Mouse (Mus musculus) kidney, embryonic 16.5 days (tissue): Measurements from ENCODE around the gene Ppargc1a. TPM values are rescaled to one million over a fixed set of nuclear protein-coding genes. Genes with fewer than 3 reads are reported as not detected.

Experiments
- ATAC-seq: fragments of 200-750 bp; cut with Nextera tagmentation; 2 replicates; pipeline ENCODE4 v1.8.0; 2017; ENCODE audit warnings: moderate TSS enrichment; ENCODE audit not compliant: low FRiP score, low TSS enrichment
- H3K27ac ChIP-seq: fragments of 300-500 bp; sonication (generic); 2 replicates; pipeline ENCODE4 v1.5.1; 2014; ENCODE audit warnings: low read length
- H3K27me3 ChIP-seq: fragments of 300-500 bp; sonication (generic); 2 replicates; pipeline ENCODE4 v1.6.1; 2014; ENCODE audit warnings: low read length, control low read depth, mixed read lengths; ENCODE audit not compliant: insufficient read depth
- H3K36me3 ChIP-seq: fragments of 300-500 bp; sonication (generic); 2 replicates; pipeline ENCODE4 v1.6.1; 2014; ENCODE audit warnings: low read length, control low read depth, mixed read lengths; ENCODE audit not compliant: insufficient read depth
- H3K4me1 ChIP-seq: fragments of 300-500 bp; sonication (generic); 2 replicates; pipeline ENCODE4 v1.6.1; 2014; ENCODE audit warnings: low read length, control low read depth, mixed read lengths; ENCODE audit not compliant: insufficient read depth
- H3K4me2 ChIP-seq: fragments of 300-500 bp; sonication (generic); replicated peaks from 2 replicates; pipeline ENCODE4 v1.6.1; 2014; ENCODE audit warnings: low read depth, low read length
- H3K4me3 ChIP-seq: fragments of 300-500 bp; sonication (generic); 2 replicates; pipeline ENCODE4 v1.5.1; 2014; ENCODE audit warnings: mild to moderate bottlenecking, low read length
- H3K9ac ChIP-seq: fragments of 300-500 bp; sonication (generic); replicated peaks from 2 replicates; pipeline ENCODE4 v1.6.1; 2014; ENCODE audit warnings: low read length
- H3K9me3 ChIP-seq: fragments of 300-500 bp; sonication (generic); 2 replicates; pipeline ENCODE4 v1.6.1; 2016; ENCODE audit warnings: low read length, control low read depth
- WGBS: fragments of 180-500 bp; shearing (Covaris S2); extraction: QIAGEN DNeasy Blood & Tissue Kit; methylation state at CpG from one replicate; pipeline ENCODE4 v1.1.7; 2014; 5-methylcytosine and 5-hydroxymethylcytosine counted together
- polyA plus RNA-seq: library from polyadenylated mRNA; unstranded; fragments of >200 nt; fragmentation: Nextera tagmentation; extraction: Ambion mirVana; gene quantifications from 2 replicates; pipeline ENCODE4 v1.2.1, GENCODE M21; 2015

Ppargc1a gene
- polyA plus RNA-seq, 1 experiment from 2014 or later, result 24.5 TPM

DNA sequence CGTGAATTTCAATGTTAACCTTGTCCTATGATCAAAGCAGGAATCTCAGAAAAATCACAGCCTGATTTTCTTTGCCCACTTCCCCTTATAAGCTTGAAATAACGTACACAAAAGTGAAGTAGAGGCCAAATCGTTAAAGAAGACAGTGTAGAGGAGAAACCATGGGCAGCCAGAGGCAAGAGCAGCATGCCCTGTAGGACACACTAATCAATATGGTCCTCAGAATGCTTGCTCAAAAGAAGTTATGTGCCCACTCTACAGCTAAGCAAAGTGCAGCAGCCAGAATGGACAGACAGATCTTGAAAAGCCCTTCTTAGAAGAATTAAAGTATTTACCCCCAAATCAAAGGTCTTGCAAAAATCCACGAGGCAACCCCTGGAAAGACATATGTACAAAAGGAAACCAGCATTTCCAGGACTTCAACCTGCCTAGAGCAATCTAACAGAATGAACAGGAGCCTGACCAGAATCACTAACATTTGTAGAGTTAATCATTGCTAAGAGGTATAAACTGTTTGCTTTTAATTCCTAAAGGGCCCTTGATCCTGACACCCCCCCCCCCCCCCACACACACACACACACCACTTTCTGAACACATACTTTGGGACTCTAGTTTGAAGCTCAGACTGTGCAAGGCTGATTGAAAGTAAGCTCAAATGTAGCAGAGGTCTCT lies 9.8 kb downstream of the Ppargc1a start:
- no peak overlapping the region for H3K4me3 ChIP-seq
- H3K36me3 ChIP-seq, result no peaks in the 10 kb centered on the region
- H3K4me1 ChIP-seq, result peaks cover 20% of the 10 kb centered on the region; the same call in 1 of the 2 replicates
- no peaks in the 10 kb centered on the region for H3K9me3 ChIP-seq
- 0 out of 2 replicates have a peak overlapping the region, but pooled peaks have one; percentile 38 for H3K27ac ChIP-seq
- no peak overlapping the region for H3K9ac ChIP-seq
- H3K4me2 ChIP-seq, result no peak overlapping the region
- ATAC-seq, result peak; percentile 46; the same call in 1 of the 2 replicates
- WGBS, result 58% methylated on average over 4 of the region's 4 CpGs
- no peaks in the 10 kb centered on the region for H3K27me3 ChIP-seq

DNA sequence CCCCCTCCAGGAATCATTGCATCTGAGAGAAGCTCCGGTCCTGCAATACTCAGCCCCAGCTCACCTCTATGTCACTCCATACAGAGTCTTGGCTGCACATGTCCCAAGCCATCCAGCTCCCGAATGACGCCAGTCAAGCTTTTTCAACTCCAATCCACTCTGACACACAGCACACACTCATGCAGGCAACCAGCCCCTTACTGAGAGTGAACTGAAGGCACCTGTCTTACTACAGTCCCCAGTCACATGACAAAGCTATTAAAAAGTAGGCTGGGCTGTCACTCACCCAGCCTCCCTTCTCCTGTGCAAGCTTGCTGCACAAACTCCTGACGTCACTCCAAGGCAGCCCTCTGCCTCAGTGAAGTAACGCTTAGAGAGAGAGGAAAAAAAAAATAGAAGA lies 13.9 kb downstream of the Ppargc1a start:
- no peaks in the 10 kb centered on the region for H3K27me3 ChIP-seq
- H3K36me3 ChIP-seq, result no peaks in the 10 kb centered on the region
- peak overlapping the region; percentile 63 for H3K4me2 ChIP-seq
- peak overlapping the region; percentile 57 for H3K4me3 ChIP-seq
- H3K27ac ChIP-seq, result peak overlapping the region; percentile 85
- no peaks in the 10 kb centered on the region for H3K9me3 ChIP-seq
- peaks cover 26% of the 10 kb centered on the region; the same call in 1 of the 2 replicates for H3K4me1 ChIP-seq
- ATAC-seq, result peak; percentile 92
- 6% methylated on average over 5 of the region's 5 CpGs for WGBS
- H3K9ac ChIP-seq, result peak overlapping the region; percentile 61

DNA sequence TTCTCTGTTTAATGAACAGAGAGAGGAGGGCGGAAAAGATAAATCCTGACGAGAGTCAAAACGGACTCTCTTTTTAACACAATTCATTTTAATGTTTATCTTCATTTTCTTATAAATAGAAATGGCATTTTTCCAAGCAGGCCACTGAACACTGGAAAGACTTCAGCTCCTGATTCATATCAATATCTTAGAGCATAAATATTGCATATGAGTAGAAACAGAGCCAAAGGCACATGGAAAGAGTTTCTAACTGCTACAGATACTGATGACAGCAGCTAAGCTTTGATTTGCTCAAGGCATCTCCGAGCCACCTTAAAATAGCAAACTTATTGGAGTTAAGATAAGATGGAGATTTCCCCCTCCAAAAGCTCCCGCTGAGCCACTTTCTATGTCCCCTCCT lies 14.3 kb downstream of the Ppargc1a start:
- ATAC-seq, result peak; percentile 23
- Histone ChIP-seq H3K4me2 (peak overlapping the region; percentile 63), H3K9me3 (no peaks in the 10 kb centered on the region), H3K4me3 (peak overlapping the region; percentile 57), H3K4me1 (peaks cover 26% of the 10 kb centered on the region; the same call in 1 of the 2 replicates), H3K9ac (peak overlapping the region; percentile 61), H3K36me3 (no peaks in the 10 kb centered on the region), H3K27me3 (no peaks in the 10 kb centered on the region), H3K27ac (peak overlapping the region; percentile 85)
- 5% methylated on average over 5 of the region's 5 CpGs for WGBS

DNA sequence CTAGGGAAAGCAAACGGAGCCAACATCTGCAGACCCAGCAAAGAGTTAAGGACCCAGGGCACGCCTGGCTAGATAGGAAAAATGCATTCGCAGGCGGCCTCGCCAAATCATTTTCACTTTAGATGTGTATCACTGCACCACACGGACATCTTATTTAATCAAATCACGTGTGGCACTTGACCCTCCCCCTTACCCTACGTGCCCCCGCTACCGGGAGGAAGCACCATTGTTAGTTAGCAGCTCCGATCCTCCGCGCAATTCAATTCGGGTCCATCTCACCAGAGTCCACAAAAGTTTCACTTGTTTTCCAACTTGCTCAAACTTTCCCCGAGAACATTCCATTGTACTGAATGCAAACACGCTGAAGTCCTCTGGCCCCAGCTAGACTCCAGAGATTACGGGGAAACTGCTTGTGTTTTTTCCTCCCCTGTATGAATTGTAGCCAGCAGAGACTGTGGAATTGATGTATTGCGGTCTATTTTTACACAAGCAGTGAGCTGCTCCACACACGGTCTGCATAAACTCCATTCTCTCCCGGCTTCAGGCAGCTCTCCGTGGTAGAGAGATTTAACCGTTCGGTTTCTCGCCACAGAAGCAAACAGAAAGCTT lies 14.9 kb downstream of the Ppargc1a start:
- 0% methylated on average over 24 of the region's 24 CpGs for WGBS
- H3K9me3 ChIP-seq, result no peaks in the 10 kb centered on the region
- peak overlapping the region; percentile 63 for H3K4me2 ChIP-seq
- no peaks in the 10 kb centered on the region for H3K27me3 ChIP-seq
- peak; percentile 69 for ATAC-seq
- H3K4me1 ChIP-seq, result peaks cover 24% of the 10 kb centered on the region; the same call in 1 of the 2 replicates
- peak overlapping the region; percentile 85 for H3K27ac ChIP-seq
- peak overlapping the region; percentile 61 for H3K9ac ChIP-seq
- H3K36me3 ChIP-seq, result no peaks in the 10 kb centered on the region
- H3K4me3 ChIP-seq, result peak overlapping the region; percentile 57

DNA sequence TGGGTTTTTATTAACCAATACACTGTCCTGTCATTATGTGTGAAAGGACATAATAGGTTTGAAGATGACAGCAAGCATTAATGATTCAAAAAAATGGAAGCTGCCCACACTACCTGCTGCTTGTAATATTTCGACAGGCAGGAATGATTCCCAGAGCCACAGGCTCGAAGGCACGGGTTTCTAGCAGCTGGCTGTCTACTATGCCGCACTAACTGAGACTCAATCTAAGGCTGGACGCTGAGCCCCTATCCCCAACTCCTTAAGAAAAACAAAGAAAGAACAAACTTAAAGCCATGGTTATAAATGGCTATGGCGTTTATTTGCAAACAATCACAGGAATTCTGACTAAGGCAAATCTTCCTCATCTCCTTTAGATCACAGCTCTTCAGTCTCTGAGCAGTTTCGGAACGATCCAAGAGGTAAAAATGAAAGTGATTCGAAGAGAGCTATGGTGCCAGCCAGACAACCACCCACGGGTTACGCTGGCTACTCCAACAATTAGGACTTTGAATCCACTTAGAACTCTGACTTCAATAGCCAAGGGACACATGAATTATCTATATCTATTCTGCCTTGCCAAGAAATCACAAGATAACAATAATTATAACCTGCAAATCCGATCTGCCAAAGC lies 15.6 kb downstream of the Ppargc1a start:
- no peaks in the 10 kb centered on the region for H3K36me3 ChIP-seq
- no peaks in the 10 kb centered on the region for H3K9me3 ChIP-seq
- 6% methylated on average over 12 of the region's 12 CpGs for WGBS
- ATAC-seq, result no peak
- peaks cover 20% of the 10 kb centered on the region; the same call in 1 of the 2 replicates for H3K4me1 ChIP-seq
- H3K27ac ChIP-seq, result peak overlapping the region; percentile 85
- H3K9ac ChIP-seq, result peak overlapping the region; percentile 61
- H3K27me3 ChIP-seq, result no peaks in the 10 kb centered on the region
- H3K4me3 ChIP-seq, result peak overlapping the region; percentile 57
- peak overlapping the region; percentile 63 for H3K4me2 ChIP-seq

DNA sequence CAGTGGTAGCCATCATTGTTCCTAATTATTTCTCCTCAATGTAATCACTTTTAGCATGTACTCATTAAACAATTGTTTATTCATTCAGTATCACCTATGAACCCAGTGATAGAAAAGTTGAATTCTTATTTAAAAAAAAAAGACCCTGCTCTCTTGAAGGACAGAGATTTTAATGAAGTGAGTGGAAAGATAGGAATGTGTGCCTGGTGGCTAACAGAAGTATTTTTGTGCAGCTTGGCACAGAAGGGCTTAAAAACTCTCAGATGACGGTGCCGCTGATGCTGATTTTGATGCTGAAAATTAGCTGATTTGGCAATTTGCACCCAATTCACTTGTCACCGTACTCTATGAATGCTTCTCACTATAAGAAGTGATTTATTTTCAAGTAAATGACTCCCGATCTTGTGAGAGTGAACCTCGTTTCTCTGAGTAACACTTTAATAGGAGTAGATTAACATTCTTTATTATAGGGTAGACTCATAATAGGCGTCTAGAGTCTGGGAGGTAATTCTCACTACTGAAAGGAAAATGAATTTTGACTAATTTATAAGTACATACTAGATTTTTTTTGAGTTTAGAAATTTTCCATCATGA lies 20.0 kb downstream of the Ppargc1a start:
- Histone ChIP-seq H3K9ac (no peak overlapping the region), H3K27ac (no peak overlapping the region), H3K9me3 (no peaks in the 10 kb centered on the region), H3K4me1 (peaks cover 7% of the 10 kb centered on the region; the same call in 1 of the 2 replicates), H3K36me3 (no peaks in the 10 kb centered on the region), H3K4me2 (no peak overlapping the region), H3K27me3 (no peaks in the 10 kb centered on the region), H3K4me3 (no peak overlapping the region)
- no peak for ATAC-seq
- 71% methylated on average over 6 of the region's 6 CpGs for WGBS

DNA sequence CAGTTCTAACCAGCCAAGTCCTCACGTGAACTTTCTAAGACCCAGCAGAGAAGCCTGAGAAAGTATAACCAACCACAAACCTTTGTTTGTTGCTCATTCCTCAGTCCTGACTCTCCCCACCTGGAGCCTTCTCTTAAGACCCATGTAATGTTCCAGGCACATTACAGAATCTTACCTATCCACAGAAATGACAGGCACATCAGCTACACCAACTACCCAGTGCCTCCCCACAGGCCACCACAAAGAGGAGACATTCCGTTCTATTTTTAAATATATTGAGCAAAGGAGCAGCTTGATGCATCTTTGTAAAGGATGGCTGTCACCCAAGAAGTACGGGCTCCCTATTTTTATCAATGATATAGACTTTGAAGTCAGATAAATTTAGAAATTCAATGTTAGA lies 20.7 kb downstream of the Ppargc1a start:
- no peaks in the 10 kb centered on the region for H3K36me3 ChIP-seq
- H3K9me3 ChIP-seq, result no peaks in the 10 kb centered on the region
- no peaks in the 10 kb centered on the region for H3K27me3 ChIP-seq
- no peak overlapping the region for H3K4me2 ChIP-seq
- no peak overlapping the region for H3K27ac ChIP-seq
- H3K4me1 ChIP-seq, result peaks cover 5% of the 10 kb centered on the region; the same call in 1 of the 2 replicates
- no peak overlapping the region for H3K9ac ChIP-seq
- no peak overlapping the region for H3K4me3 ChIP-seq
- ATAC-seq, result no peak
- 67% methylated on average over 3 of the region's 3 CpGs for WGBS

DNA sequence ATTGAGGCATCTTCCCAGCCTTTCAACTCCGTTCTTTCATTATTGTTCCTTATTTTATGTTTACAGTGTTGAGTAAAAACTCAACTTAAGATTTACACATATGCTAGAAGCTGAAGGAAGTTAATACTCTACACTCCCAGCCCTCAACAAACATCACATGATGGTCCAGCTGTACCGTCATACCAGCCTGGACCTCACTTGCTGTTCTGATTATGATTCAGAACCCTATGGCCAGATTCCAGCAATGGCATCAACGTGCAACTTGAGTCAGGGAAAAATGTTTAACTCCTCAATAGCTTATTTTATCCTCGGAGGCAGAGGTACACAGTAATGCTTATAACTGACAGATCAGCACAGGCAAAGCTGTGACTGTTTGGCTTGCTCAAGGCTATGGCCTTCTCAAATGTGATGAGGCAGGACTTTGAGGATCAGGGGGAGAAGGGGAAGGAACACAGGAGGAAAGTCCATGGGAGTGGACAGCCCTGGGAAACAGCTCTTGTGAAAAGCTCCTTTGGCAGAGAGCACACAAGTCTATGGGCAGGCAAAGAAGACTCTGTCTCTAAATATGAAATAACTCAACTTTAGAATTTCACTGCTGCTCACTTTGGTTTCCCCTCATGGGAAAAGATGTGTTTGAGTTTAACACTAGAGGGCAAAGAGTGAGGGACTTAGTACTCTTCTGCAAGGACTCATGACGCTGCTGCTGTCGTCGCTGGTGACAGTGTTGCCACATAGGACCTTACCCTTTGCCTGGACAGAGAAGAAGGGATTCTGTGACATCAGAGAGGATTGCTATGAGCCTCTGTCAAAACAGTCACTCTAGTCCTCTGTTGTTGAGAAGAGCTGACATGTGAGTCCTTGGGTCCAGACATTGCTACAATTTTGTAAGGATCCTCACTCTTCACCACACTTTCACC lies 22.1 kb downstream of the Ppargc1a start:
- no peaks in the 10 kb centered on the region for H3K4me1 ChIP-seq
- H3K36me3 ChIP-seq, result no peaks in the 10 kb centered on the region
- H3K9me3 ChIP-seq, result no peaks in the 10 kb centered on the region
- H3K4me2 ChIP-seq, result no peak overlapping the region
- no peak overlapping the region for H3K9ac ChIP-seq
- no peak overlapping the region for H3K4me3 ChIP-seq
- H3K27me3 ChIP-seq, result no peaks in the 10 kb centered on the region
- WGBS, result 70% methylated on average over 7 of the region's 7 CpGs
- H3K27ac ChIP-seq, result no peak overlapping the region
- ATAC-seq, result no peak

DNA sequence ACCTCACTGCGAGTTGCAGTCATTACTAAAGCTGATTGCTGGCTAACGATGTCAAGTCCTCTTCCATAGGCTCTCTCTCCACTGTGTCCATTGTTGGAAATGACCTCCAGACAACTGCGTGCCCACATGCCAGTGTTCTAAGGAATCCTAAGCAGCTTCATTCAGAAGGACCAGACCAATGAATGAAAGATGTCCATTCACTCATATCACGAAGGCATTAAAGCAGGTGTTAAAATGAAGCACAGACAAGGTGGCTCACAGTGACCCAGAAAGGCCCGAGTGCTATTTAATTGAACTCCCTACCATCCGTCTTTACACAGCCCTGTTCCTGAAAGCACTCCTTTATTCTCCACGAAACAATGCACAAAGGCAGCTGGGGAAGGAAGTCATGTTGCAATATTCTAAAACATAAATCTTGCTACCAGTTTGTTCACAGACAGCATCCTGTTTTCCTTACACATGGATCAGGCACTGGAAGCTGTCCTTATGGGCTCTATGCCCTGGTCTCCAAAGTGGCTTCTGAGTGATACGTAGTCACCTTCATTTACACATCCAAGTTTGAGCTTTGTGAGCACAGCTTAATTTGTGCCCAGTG lies 23.3 kb downstream of the Ppargc1a start:
- no peak overlapping the region for H3K4me2 ChIP-seq
- ATAC-seq, result 0 out of 2 replicates have a peak, but pooled peaks have one; percentile 46
- no peak overlapping the region for H3K27ac ChIP-seq
- WGBS, result 46% methylated on average over 8 of the region's 8 CpGs
- H3K4me3 ChIP-seq, result no peak overlapping the region
- H3K27me3 ChIP-seq, result no peaks in the 10 kb centered on the region
- H3K4me1 ChIP-seq, result 0 out of 2 replicates have a peak, but pooled peaks cover 2% of the 10 kb centered on the region
- H3K9me3 ChIP-seq, result no peaks in the 10 kb centered on the region
- no peak overlapping the region for H3K9ac ChIP-seq
- H3K36me3 ChIP-seq, result no peaks in the 10 kb centered on the region
